Mouse (Mus musculus) forebrain, embryonic 14.5 days (tissue): ENCODE results near the gene Cdk5rap2. TPM values are rescaled to one million over a fixed set of nuclear protein-coding genes. Genes with fewer than 3 reads are reported as not detected.

Source experiments
- ATAC-seq: fragments of 200-750 bp; cut with Nextera tagmentation; 2 replicates; pipeline ENCODE4 v1.8.0; 2017; ENCODE audit warnings: mild to moderate bottlenecking, moderate library complexity
- DNase-seq: peaks from one replicate; pipeline ENCODE4 v3.0.0-alpha.2; 2015; ENCODE audit warnings: low spot score
- H3K27ac ChIP-seq: fragments of 300-500 bp; sonication (generic); 2 replicates; pipeline ENCODE4 v1.5.1; 2014; ENCODE audit warnings: low read depth, mild to moderate bottlenecking, control low read depth, low read length, moderate library complexity
- H3K27me3 ChIP-seq: fragments of 300-500 bp; sonication (generic); replicated peaks from 2 replicates; pipeline ENCODE4 v1.6.1; 2014; ENCODE audit warnings: low read length, control low read depth, mixed read lengths; ENCODE audit not compliant: control insufficient read depth, insufficient read depth
- H3K36me3 ChIP-seq: fragments of 300-500 bp; sonication (generic); 2 replicates; pipeline ENCODE4 v1.6.1; 2014; ENCODE audit warnings: low read length, control low read depth; ENCODE audit not compliant: control insufficient read depth, insufficient read depth
- H3K4me1 ChIP-seq: fragments of 300-500 bp; sonication (generic); 2 replicates; pipeline ENCODE4 v1.6.1; 2014; ENCODE audit warnings: antibody characterized with exemption, low read length, control low read depth; ENCODE audit not compliant: control insufficient read depth, insufficient read depth
- H3K4me2 ChIP-seq: fragments of 300-500 bp; sonication (generic); 2 replicates; pipeline ENCODE4 v1.6.1; 2014; ENCODE audit warnings: mild to moderate bottlenecking, control low read depth, low read length
- H3K4me3 ChIP-seq: fragments of 300-500 bp; sonication (generic); 2 replicates; pipeline ENCODE4 v1.5.1; 2014; ENCODE audit warnings: low read depth, low read length, control low read depth
- H3K9ac ChIP-seq: fragments of 300-500 bp; sonication (generic); 2 replicates; pipeline ENCODE4 v1.6.1; 2014; ENCODE audit warnings: mild to moderate bottlenecking, low read length, control low read depth, moderate library complexity
- H3K9me3 ChIP-seq: fragments of 300-500 bp; sonication (generic); replicated peaks from 2 replicates; pipeline ENCODE4 v1.6.1; 2016; ENCODE audit warnings: low read length, control low read depth, mixed read lengths; ENCODE audit not compliant: control insufficient read depth
- WGBS: fragments of 180-500 bp; shearing (Covaris S2); extraction: QIAGEN DNeasy Blood & Tissue Kit; methylation state at CpG from one replicate; pipeline ENCODE4 v1.1.7; 2014; 5-methylcytosine and 5-hydroxymethylcytosine counted together
- polyA plus RNA-seq: library from polyadenylated mRNA; unstranded; fragments of >200 nt; fragmentation: Nextera tagmentation; extraction: Ambion mirVana; gene quantifications from 2 replicates; pipeline ENCODE4 v1.2.1, GENCODE M21; 2014

Cdk5rap2 gene
- polyA plus RNA-seq, 1 experiment from 2014 or later: 14.7 TPM

DNA sequence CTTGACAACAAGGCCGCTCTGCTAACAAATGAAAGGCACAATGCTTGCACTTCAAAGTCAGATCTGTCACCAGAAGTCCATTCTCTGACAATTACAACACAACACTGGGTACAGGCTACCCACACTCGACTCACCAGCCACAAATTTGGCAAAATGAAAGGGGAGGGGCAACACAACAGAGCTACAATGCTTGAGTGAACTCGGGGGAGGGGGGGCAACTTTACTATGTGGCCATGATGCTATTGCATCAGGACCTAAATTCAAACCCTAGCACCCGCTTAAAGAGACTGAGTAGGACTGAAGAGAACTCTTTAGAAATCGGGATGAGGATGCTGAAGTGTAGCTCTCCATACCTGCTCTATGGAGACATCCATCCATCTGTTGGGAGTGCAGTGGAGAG is 10.8 kb downstream of the Cdk5rap2 start:
- H3K4me2 ChIP-seq: no peak overlapping the region
- H3K9ac ChIP-seq: no peak overlapping the region
- no peaks in the 10 kb centered on the region for H3K4me1 ChIP-seq
- WGBS: 82% methylated on average over 5 of the region's 5 CpGs
- H3K4me3 ChIP-seq: no peak overlapping the region
- DNase-seq (no peak), ATAC-seq (no peak)
- H3K27me3 ChIP-seq: no peaks in the 10 kb centered on the region
- no peaks in the 10 kb centered on the region for H3K9me3 ChIP-seq
- H3K36me3 ChIP-seq: peaks cover 40% of the 10 kb centered on the region
- no peak overlapping the region for H3K27ac ChIP-seq

DNA sequence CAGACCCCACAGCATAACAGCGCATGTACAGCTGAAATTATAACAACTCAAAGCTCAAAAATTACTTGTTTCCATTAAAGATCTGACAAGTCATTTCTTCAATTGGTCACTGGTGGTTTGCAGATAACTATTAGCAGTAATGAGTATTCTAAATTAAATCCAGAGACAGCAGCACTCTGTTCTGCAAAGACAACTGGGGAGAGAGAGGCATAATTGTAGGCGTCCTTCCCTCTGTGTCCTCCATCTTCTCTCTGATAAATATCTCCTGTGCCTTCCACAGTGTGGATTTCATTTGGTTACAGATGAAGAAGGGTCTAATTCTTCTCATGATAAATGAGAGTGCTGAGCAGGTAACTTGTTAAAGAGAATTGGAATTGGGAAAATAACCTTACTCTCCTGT is 11.2 kb downstream of the Cdk5rap2 start:
- WGBS: 92% methylated on average over 2 of the region's 2 CpGs
- DNase-seq: no peak
- H3K36me3 ChIP-seq: peaks cover 40% of the 10 kb centered on the region

DNA sequence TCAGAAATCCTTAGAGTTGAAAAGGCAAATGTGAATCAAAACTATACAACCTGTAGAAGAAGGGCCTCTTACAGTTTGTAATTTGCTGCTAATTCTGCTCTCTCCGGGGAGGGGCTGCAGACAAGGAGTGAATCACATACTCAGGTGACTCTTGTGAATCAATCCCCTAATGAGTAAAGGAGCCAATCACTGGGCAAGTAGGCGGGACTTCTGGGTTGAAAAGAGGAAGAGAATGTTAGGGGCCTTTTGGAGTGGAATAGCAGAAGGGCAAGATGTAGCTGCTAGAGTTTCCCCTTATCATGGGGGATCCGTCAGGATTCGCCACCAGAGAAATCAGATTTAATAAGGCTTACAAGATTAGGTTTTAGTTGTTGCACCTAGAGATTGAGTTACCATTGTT is 12.2 kb downstream of the Cdk5rap2 start:
- DNase-seq (no peak), ATAC-seq (no peak)
- H3K9ac ChIP-seq: no peak overlapping the region
- no peak overlapping the region for H3K4me3 ChIP-seq
- H3K4me2 ChIP-seq: no peak overlapping the region
- WGBS: 77% methylated on average over 4 of the region's 4 CpGs
- H3K9me3 ChIP-seq: no peaks in the 10 kb centered on the region
- no peaks in the 10 kb centered on the region for H3K4me1 ChIP-seq
- no peak overlapping the region for H3K27ac ChIP-seq
- H3K27me3 ChIP-seq: no peaks in the 10 kb centered on the region
- peaks cover 36% of the 10 kb centered on the region for H3K36me3 ChIP-seq

More for the DNA sequence above, 11.2 kb downstream of the Cdk5rap2 start:
- no peaks in the 10 kb centered on the region for H3K27me3 ChIP-seq
- no peak for ATAC-seq
- H3K4me2 ChIP-seq: no peak overlapping the region
- H3K4me1 ChIP-seq: no peaks in the 10 kb centered on the region
- H3K4me3 ChIP-seq: no peak overlapping the region
- H3K9ac ChIP-seq: no peak overlapping the region
- H3K27ac ChIP-seq: no peak overlapping the region
- H3K9me3 ChIP-seq: no peaks in the 10 kb centered on the region

DNA sequence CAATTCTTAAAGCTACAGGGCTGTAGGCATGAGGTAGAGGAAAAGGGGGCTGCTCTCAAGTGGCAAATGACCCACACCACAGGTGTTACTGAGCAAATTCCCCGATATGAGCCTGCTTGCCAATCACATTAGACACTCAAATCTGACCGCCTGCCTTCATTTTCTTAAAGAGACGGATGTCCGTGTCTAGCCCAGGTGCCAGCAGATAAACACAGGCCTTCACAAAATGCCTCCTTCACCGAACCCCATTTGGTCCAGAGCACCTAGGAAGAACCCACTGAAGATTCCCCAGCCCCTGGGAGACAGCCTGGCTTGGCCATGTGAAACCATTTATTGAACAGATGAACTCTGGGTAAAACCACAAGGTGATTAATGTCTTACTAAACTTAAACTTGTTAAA is 13.5 kb downstream of the Cdk5rap2 start:
- no peaks in the 10 kb centered on the region for H3K4me1 ChIP-seq
- H3K4me2 ChIP-seq: no peak overlapping the region
- 91% methylated on average over 5 of the region's 5 CpGs for WGBS
- H3K27me3 ChIP-seq: no peaks in the 10 kb centered on the region
- no peaks in the 10 kb centered on the region for H3K9me3 ChIP-seq
- no peak overlapping the region for H3K9ac ChIP-seq
- peaks cover 37% of the 10 kb centered on the region for H3K36me3 ChIP-seq
- no peak overlapping the region for H3K27ac ChIP-seq
- DNase-seq (no peak), ATAC-seq (no peak)
- H3K4me3 ChIP-seq: no peak overlapping the region

DNA sequence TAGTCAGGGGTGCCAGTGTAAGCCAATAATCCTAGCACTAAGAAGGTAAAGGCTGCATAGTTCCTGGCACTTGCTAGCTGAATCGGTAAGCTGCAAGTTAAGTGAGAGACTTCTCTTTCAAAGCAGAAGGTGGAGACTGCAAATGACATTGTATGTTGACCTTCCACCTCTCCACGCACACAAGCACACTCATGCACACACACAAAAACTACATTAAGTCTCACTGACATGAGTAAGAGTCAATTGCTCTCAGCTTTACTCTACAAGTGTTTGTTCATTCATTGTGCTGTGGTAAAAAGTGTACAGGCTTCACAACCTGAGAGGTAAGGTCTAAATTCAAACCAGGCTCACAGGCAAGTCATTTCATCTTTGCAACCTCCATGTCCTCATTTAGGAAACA is 15.5 kb downstream of the Cdk5rap2 start:
- H3K4me2 ChIP-seq: no peak overlapping the region
- 94% methylated on average over 2 of the region's 2 CpGs for WGBS
- peaks cover 22% of the 10 kb centered on the region; the same call in 1 of the 2 replicates for H3K36me3 ChIP-seq
- H3K27me3 ChIP-seq: no peaks in the 10 kb centered on the region
- H3K9me3 ChIP-seq: no peaks in the 10 kb centered on the region
- no peaks in the 10 kb centered on the region for H3K4me1 ChIP-seq
- DNase-seq: no peak
- H3K4me3 ChIP-seq: no peak overlapping the region
- H3K27ac ChIP-seq: no peak overlapping the region
- no peak overlapping the region for H3K9ac ChIP-seq
- ATAC-seq: no peak

DNA sequence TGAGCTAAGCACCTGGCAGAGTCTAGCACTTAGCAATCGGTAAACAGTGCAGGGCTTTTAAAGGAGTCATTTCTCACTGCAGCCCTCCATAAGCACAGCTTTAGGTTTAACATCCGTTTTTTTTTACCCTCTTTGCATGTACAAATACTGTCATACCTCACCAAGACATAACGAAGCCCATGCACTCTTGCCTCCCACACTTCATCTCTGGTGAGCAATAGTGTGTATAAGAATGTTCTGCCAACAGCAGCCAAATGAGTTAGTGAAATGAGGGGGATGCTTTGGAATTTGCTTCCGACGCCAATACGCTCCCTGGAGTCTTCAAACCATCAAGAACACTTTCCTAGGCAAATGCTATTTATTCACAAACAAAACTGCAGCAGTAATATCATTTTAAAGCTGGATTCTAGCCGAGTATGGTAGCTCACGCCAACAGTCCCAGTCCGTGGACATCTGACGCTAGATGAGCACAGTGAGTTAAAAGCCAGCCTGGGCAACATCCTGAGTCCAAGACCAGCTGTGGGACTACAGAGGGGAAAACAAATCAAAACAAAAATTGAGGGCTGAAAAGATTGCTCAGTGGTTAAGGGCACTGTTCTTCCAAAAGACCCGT is 18.4 kb downstream of the Cdk5rap2 start:
- Histone ChIP-seq H3K4me3 (no peak overlapping the region), H3K27me3 (no peaks in the 10 kb centered on the region), H3K27ac (no peak overlapping the region), H3K9me3 (no peaks in the 10 kb centered on the region), H3K4me2 (no peak overlapping the region), H3K9ac (no peak overlapping the region), H3K36me3 (0 out of 2 replicates have a peak, but pooled peaks cover 9% of the 10 kb centered on the region), H3K4me1 (no peaks in the 10 kb centered on the region)
- DNase-seq: no peak
- ATAC-seq: no peak
- WGBS: 87% methylated on average over 11 of the region's 11 CpGs

DNA sequence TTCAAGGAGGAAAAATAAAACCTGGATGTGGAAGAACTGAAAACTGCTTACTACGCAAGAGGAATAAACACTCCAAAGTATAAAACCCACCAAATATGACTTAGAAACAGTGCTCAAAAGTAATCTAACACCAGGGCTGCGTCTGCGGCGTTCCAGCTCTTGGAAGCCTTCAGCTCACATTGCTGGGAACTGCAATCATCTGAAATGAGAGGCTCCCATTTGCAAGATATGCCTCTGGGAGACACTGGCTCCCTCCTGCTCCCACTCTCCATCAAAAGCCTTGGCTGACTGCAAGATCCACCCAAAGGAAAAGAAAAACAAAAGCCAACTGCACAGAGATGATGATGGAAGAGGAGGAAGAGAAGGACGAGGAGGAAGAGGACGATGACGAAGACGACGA is 19.2 kb downstream of the Cdk5rap2 start:
- no peaks in the 10 kb centered on the region for H3K4me1 ChIP-seq
- no peak overlapping the region for H3K9ac ChIP-seq
- WGBS: 97% methylated on average over 9 of the region's 9 CpGs
- H3K9me3 ChIP-seq: no peaks in the 10 kb centered on the region
- no peak overlapping the region for H3K4me3 ChIP-seq
- 0 out of 2 replicates have a peak, but pooled peaks cover 9% of the 10 kb centered on the region for H3K36me3 ChIP-seq
- H3K4me2 ChIP-seq: no peak overlapping the region
- no peak for DNase-seq
- no peaks in the 10 kb centered on the region for H3K27me3 ChIP-seq
- ATAC-seq: no peak
- no peak overlapping the region for H3K27ac ChIP-seq

DNA sequence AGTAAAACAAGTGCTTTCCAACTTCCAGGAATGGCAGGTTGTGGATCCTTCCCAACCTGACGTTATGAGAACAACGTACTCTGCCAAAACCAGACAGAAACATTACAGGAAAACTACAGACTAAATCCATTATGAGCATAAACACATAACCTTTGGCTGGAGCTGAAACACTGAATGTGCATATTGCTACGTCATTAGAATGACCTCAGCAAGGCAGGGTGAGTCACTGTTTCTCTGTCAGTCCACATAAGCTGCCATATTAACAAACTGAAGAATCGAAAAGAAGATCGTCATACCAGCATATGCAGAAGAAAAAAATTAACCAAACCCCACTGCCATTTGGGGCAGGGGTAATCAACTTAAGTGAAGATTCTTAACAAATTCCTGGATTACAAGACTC is 24.0 kb downstream of the Cdk5rap2 start:
- Histone ChIP-seq H3K27me3 (no peaks in the 10 kb centered on the region), H3K27ac (no peak overlapping the region), H3K4me2 (no peak overlapping the region), H3K36me3 (0 out of 2 replicates have a peak, but pooled peaks cover 6% of the 10 kb centered on the region), H3K4me1 (no peaks in the 10 kb centered on the region), H3K9ac (no peak overlapping the region), H3K4me3 (no peak overlapping the region), H3K9me3 (no peaks in the 10 kb centered on the region)
- DNase-seq (no peak), ATAC-seq (no peak)
- 98% methylated on average over 5 of the region's 5 CpGs for whole genome bisulfite sequencing

DNA sequence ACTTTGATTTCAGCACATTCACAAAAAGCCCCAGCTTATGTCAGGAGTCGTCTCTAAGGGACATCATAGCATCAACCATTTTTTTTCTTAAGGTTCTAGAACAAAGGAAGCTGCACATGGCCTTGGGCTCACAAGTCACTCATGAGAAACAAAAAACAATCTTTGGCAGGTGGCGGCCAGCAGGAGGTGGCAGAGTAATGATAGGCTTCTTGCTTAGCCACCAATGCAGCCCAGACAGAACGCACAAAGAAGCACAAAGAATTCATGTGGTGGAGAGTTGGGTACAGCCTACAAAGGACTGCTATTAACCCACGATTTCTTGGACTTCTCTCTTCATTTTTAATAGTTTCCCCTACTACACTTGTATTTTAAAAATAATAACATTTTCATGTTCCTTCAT is 32.9 kb downstream of the Cdk5rap2 start:
- no peaks in the 10 kb centered on the region for H3K27me3 ChIP-seq
- H3K9me3 ChIP-seq: no peaks in the 10 kb centered on the region
- 45% methylated on average over 4 of the region's 4 CpGs for WGBS
- no peak overlapping the region for H3K4me2 ChIP-seq
- ATAC-seq: no peak; the same call in none of the 2 replicates
- H3K9ac ChIP-seq: no peak overlapping the region
- no peaks in the 10 kb centered on the region for H3K4me1 ChIP-seq
- no peak overlapping the region for H3K4me3 ChIP-seq
- no peak overlapping the region for H3K27ac ChIP-seq
- DNase-seq: peak; percentile 33
- no peaks in the 10 kb centered on the region for H3K36me3 ChIP-seq
